Mouse (Mus musculus): ENCODE results near the gene Vwf.

DNA sequence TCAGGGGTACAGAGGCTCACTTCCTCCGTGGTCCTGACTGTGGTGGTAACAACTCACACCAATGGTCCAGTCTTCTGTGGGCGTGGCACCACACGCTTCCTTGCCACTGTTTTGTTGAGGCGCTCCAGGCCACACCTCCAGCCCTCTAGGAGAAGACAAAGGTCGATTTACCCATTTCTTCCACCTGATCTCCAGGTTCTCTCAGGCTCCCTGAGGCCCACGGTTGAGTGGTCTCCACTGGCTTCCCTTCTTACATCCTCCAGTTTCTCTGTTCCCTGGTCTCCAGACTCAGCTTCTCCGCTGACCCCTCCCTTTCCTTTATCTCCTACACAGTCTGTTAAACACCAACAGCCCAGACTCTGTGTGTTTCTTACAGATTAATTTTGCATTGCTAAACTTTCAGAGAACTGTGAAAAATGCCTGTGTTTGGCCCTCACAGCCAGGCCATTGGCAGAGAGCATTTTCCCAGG lies 18.3 kb downstream of the Vwf start:
- no peak for TF ChIP-seq POLR2A (IDR thresholded peaks at IDR 0.05; ENCODE audit: extremely low read depth, insufficient read depth, low read length)
- TF ChIP-seq CTCF (IDR thresholded peaks at IDR 0.05; ENCODE audit: low read depth, low read length), result no peak
